23 mouse cellular contexts compared by ENCODE assay signal in the genomic region with DNA sequence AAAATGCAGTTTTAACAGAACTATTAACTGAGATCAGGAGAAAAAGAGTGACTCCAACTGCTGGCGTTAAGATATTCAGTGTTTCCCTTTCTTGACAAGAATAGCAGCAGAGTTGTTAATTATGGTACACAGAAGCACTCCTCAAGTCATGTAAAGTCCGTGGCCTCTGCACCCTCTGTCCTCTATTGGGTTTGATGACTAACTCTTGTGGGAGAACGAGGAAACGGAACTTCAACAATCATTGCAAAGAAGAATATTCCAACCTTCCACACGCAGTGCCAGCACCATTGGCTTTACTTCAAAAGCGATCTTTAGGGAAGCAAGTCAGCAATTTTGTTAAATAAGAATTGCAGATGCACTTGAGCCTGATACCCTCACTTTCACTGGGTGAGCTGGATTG.
DNase-seq lines count a peak whose midpoint lies in the region; TF ChIP-seq lines count a peak whose summit lies in the region.
"Had no signal": no experiment of that assay in that cellular context is flagged by ENCODE, and none has a peak within 500 bp of the region (broad histone marks: within the 10 kb centered on the region; RNA-seq: fewer than 3 reads in every experiment).

No protein-coding gene starts in this region.

- no peak overlapping the region for H3K4me3 ChIP-seq in olfactory bulb, adult 2 months (ENCODE audit: insufficient read depth, low read depth, low read length)
- H3K4me3 ChIP-seq: heart, embryonic 13.5 days; kidney, embryonic 15.5 days; limb, embryonic 15.5 days; midbrain, embryonic 13.5 days; neural tube, embryonic 12.5 days; stomach, embryonic 15.5 days had no signal

- 0 out of 2 replicates have a peak overlapping the region, but pooled peaks have one; percentile 26 for H3K27ac ChIP-seq in olfactory bulb, adult 2 months (ENCODE audit: insufficient read depth, low read depth, low read length)
- H3K27ac ChIP-seq: heart, embryonic 13.5 days; hindbrain, postnatal 0 days; kidney, embryonic 15.5 days; limb, embryonic 15.5 days; liver, embryonic 14.5 days; midbrain, embryonic 13.5 days; neural tube, embryonic 12.5 days; stomach, embryonic 15.5 days had no signal

- H3K4me1 ChIP-seq in olfactory bulb, adult 2 months (ENCODE audit: control insufficient read depth, insufficient read depth, low read length) = no peaks in the 10 kb centered on the region
- H3K4me1 ChIP-seq: heart, embryonic 13.5 days; kidney, embryonic 15.5 days; limb, embryonic 15.5 days; neural tube, embryonic 12.5 days; stomach, embryonic 15.5 days had no signal

- TF ChIP-seq CTCF in olfactory bulb, adult 2 months (IDR thresholded peaks at IDR 0.05; ENCODE audit: insufficient read depth, low read depth, low read length) = no peak

- DNase-seq in cerebellum, postnatal 14 days = peak; percentile 7 to 31
- DNase-seq in cerebellum, adult 11-12 months = no peak
- DNase-seq in gastrocnemius, postnatal 10 days = peak; percentile 3
- no peak for DNase-seq in gastrocnemius, postnatal 25 days
- DNase-seq in Muller cell, postnatal 12 days (ENCODE audit: inconsistent ontology term) = peak; percentile 65
- no peak for DNase-seq in heart, adult 8-10 months (ENCODE audit: low spot score)
- DNase-seq: adrenal gland, adult 8-10 months; gastrocnemius, postnatal 14 days; heart, adult 18-20 months; heart, postnatal 14 days; layer of hippocampus, adult 9-11 months; lung, embryonic 14.5 days; thymus, adult 2 months; thymus, postnatal 4 days had no signal

- WGBS in olfactory bulb, adult 2 months = 22% methylated on average over 6 of the region's 6 CpGs

- TF ChIP-seq POLR2A in olfactory bulb, adult 2 months (IDR thresholded peaks at IDR 0.05; ENCODE audit: insufficient read depth, low read depth, low read length) = no peak

Comparison
In these comparisons a context has a peak if more than half of its experiments do, and no peak if none do; other contexts are left out.
1. DNase-seq: peak in cerebellum, postnatal 14 days (2 of 2), gastrocnemius, postnatal 10 days (single experiment) and Muller cell, postnatal 12 days (single experiment); none in cerebellum, adult 11-12 months (single experiment), gastrocnemius, postnatal 25 days (single experiment) and heart, adult 8-10 months (single experiment).